Comparison of ENCODE assay signal across 10 mouse cellular contexts in genomic region chr3:68560057-68560456, GRCm38 (mm10).
DNase-seq lines count a peak whose midpoint lies in the region.
"Had no signal": no experiment of that assay in that cellular context is flagged by ENCODE, and none has a peak within 500 bp of the region (broad histone marks: within the 10 kb centered on the region; RNA-seq: fewer than 3 reads in every experiment).

No protein-coding gene starts in this region.

- peak; percentile 17 for DNase-seq in adrenal gland, postnatal 10 days
- no peak for DNase-seq in adrenal gland, adult (ENCODE audit: inconsistent age in 2 of 2, low spot score in 1 of 2)
- DNase-seq in lung, adult 18-20 months: peak; percentile 54 to 55
- DNase-seq in lung, postnatal 10 days: no peak
- DNase-seq in cerebellum, postnatal 36 days: peak; percentile 83
- peak; percentile 61 for DNase-seq in kidney, postnatal 14 days
- no peak for DNase-seq in testis, postnatal 14 days (ENCODE audit: low spot score)
- DNase-seq in frontal cortex, postnatal 25 days (ENCODE audit: low spot score in 2 of 2): no peak
- DNase-seq: gastrocnemius, postnatal 14 days; thymus, adult 18-20 months had no signal

Comparison
In these comparisons a context has a peak if more than half of its experiments do, and no peak if none do; other contexts are left out.
1. DNase-seq: peak in adrenal gland, postnatal 10 days (single experiment), lung, adult 18-20 months (2 of 2), cerebellum, postnatal 36 days (2 of 2) and kidney, postnatal 14 days (single experiment); none in adrenal gland, adult (0 of 2), lung, postnatal 10 days (single experiment), testis, postnatal 14 days (single experiment) and frontal cortex, postnatal 25 days (0 of 2).